Mouse (Mus musculus): Measurements from ENCODE around the gene 4931406C07Rik.
A peak's percentile ranks its signal among the peaks of the same experiment; 100 is the strongest.
"Not testable (repeated sequence)": the region's sequence is repeated elsewhere in the genome, so short reads cannot be mapped to it uniquely, and the experiment has no call there.

Gene 4931406C07Rik

DNA sequence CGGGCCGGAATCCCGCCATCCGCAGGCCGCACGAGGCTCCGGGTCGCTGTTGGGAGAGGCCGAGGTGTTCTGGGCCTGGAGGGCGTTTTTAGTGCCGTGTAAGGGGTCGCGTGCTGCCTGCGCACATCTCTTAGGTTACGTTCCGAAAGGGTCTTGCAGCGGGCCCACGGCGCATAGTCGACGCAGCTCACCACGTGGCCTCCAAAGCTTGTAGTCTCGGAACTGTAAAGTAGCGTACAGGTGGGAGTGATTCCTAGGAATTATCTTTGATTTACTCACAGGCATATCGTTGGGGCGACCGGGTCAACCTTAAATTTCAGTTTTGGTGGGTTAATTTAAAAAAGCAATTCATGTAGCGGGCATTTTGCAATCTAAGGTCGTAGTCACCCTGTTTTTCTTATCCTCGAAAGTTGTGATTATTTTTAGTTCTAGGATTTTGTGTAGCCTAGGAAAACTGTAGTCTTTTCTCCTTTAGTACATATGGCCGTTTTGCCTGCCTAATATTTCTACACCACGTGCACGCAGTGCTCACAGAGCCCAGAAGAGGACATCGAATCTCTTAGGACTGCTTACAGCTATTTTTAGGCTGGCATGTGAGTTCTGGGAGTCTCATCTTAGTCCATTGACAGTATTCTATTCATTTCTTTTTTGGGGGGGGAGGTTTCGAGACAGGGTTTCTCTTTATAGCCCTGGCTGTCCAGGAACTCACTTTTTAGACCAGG, at the start of gene 4931406C07Rik:
4931406C07Rik (minus strand) TSS at position 51 of the 722 bp plus-strand sequence.
- DNase-seq (ENCODE audit: low spot score): no peak

DNA sequence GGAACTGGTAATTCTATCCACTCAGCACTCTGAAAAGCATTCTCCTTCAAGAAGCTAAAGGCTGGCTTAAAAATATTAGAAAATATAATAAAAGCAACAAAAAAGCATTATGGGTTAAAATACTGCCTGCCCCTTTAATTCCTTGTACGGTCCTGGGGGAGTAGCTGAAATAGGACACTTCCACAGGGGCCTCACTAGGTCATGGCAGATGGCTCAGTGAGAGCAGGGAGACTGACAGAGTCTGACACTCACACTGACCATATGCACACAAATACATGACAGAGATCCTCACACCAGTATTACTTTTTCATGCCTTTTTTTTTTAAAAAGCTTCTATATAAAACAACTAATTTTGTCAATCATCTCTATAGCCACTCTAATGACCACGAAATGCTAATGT, 43.7 kb upstream of the 4931406C07Rik start:
- no peak for DNase-seq (ENCODE audit: low spot score)

DNA sequence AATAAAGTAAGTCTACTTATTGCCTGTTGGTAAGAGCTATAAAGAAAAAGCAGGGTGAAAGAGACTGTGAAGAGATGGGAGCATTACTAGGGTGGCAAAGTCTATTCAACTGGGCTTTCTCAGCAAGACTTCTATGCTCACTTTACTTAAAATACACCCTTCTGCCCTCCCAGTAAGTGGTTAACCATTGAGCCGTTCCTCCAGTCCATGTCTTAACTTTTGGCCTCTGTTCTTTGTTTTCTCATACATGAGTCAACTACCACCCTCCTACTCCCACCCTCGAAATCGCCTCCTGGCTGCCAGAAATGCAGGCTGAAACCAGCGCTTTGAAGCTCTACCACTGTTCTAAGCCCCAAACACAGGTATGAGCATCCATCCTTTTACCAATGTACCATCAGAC, 31.5 kb upstream of the 4931406C07Rik start:
- DNase-seq (ENCODE audit: low spot score): no peak

DNA sequence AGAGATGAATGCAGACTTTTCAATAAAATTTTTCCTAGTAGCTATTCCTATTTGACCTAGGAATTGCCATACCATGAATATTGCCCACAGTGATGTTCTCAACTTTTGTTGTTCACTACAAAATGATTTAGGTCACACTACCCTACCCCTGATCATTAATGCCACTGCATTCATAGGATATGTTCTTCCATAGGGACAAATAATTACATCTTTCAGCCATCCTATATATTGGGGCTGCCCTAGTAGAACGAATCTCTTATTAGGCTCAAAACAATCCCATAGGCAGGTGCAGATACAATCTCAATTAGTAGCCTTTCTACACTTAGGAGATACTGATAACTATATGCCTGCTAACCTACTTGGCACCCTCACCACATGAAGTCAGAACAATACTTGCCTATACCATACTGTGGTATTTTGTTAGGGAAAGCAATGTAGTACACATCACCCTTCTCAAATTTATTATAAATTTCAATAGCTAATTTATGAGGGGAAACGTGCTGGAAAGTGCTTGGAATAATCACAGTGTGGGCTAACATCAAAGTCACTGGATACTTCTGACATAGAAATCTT, 12.0 kb upstream of the 4931406C07Rik start:
- no peak for DNase-seq (ENCODE audit: low spot score)

GRCm38 (mm10) chr9:15317223-15318169, 11.2 kb upstream of the 4931406C07Rik start:
- no peak for DNase-seq (ENCODE audit: low spot score)

DNA sequence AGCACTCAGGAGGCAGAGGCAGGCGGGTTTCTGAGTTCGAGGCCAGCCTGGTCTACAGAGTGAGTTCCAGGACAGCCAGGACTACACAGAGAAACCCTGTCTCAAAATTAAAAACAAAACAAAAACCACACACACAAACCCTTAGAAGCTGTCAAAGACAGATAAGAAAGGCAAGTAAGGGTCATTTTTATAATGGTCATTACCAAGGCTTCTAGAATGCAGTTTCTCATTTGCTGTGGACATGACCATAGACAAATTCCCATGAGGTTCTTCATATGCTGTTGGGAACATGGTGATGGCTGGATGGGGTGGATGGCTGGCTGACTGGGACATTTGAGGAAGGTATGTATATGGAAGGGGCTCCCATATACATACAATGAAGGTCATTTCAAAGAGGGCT, 10.0 kb upstream of the 4931406C07Rik start:
- not testable (repeated sequence) for DNase-seq (ENCODE audit: low spot score)

- DNase-seq (ENCODE audit: low spot score): no peak
Observed at GRCm38 (mm10) chr9:15314619-15315018, 8.4 kb upstream of the 4931406C07Rik start.

- no peak for DNase-seq (ENCODE audit: low spot score)
Observed at GRCm38 (mm10) chr9:15313633-15314032, 7.4 kb upstream of the 4931406C07Rik start.

DNA sequence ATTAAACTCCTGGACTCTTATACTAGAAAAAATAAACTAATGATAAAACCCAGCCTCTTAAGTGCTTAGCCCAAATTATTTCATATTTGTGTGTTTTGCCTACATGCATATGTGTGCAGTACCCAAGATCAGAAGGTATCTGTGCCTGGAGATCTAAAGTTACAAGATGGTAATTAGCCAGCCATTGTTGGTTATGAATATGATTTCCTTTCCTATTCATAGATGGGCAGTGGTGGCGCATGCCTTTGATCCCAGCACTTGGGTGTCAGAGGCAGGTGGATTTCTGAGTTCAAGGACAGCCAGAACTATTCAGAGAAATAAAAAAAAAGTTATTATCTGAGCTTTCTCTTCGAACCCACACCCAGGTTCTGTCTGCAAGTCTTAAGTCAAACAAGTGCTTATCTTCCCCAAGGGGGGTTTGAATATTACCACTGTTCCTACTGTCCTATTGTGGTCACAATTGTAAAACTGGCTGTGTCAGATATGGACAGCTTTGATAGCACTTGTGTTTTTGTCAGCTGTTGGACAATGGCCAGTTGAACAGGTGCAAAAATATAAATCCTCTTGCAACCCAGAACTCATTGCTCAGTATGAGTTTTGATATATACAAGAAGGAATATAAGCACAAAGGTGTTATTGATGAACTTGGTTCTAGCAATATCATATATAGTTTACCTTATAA, 5.9 kb upstream of the 4931406C07Rik start:
- DNase-seq (ENCODE audit: low spot score): no peak

- no peak for DNase-seq (ENCODE audit: low spot score)
Observed at GRCm38 (mm10) chr9:15310179-15310578, 3.9 kb upstream of the 4931406C07Rik start.

- DNase-seq (ENCODE audit: low spot score): no peak
Observed at GRCm38 (mm10) chr9:15309425-15309824, 3.2 kb upstream of the 4931406C07Rik start.

- DNase-seq (ENCODE audit: low spot score): no peak
Observed at GRCm38 (mm10) chr9:15308254-15308653, 2.0 kb upstream of the 4931406C07Rik start.

DNA sequence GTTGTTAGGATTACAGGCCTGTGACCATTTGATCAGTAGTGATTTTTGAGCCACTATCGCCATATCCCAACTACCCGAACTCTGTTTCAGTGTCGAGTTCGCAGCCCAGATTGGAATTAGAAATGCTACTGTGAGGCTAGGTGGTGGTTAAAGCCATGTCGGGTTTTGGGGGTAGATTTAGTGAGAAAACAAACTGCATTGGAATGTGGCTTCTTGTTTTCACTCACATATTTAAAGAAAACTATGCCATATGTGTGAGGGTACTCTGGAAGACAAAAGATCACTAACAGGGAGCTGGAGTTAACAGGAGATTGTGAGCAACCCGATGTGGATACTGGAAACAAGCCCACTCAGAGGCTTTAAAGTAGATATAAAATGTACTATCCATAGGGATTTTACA, 1.0 kb upstream of the 4931406C07Rik start:
- DNase-seq (ENCODE audit: low spot score): no peak

DNA sequence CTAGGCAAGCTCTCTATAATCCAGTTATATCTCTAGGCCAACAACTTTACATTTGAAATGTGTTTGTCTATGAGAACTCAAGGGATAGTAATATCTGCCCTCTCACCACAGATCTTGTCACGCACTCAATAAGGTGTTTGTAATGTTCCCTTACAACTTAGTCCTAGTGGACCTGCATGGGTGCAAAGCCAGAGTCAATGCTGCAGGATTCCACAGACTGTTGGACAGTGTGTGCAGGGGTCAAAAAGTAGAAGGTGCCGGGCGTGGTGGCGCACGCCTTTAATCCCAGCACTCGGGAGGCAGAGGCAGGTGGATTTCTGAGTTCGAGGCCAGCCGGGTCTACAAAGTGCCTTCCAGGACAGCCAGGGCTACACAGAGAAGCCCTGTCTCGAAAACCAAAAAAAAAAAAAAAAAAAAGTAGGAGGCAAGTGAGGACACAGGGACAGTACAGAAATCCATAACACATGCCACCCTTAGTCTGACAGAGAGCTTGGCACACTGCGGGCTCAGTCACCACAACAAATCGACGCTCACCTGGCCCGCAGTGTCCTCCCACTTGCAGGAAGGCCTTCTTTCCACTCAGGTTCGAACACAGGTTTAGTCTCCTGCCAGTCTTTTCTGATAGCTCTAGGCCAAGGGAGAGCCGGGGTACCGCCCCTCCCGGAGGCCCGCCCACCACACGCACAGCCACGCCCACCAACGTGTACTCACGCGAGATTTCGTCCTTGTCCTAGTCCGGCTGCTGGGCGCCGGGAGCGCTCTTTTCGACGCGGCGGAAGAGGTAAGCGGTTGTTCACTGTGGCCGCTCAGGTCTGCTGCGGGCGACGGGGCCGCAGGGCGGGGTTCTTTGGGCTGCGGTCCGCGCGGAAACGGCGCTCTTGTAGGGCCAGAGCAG, 498 bp downstream of the 4931406C07Rik start, which contains the start of gene Taf1d:
Taf1d (plus strand) TSS at position 712 of the 895 bp plus-strand sequence.
- DNase-seq (ENCODE audit: low spot score): peak; percentile 99

DNA sequence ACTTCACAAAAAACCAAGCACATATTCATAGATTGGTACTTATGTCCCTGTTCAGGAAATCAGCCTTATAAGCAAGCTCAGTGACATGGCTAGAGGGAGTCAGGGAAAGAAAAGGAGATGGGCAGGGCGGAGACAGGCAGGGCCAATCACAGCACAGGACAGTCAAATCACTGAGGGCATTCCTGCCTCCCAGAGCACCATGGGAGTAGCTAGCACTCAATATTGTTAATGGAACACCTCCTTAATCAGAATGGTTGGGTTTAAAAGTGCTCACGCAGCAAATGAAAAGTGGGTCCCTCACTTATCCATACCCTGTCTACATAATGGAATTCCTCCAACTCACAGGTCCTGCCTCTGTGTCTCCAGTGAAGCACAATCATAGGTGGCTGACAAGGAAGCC, 3.4 kb downstream of the 4931406C07Rik start:
- DNase-seq (ENCODE audit: low spot score): no peak

DNA sequence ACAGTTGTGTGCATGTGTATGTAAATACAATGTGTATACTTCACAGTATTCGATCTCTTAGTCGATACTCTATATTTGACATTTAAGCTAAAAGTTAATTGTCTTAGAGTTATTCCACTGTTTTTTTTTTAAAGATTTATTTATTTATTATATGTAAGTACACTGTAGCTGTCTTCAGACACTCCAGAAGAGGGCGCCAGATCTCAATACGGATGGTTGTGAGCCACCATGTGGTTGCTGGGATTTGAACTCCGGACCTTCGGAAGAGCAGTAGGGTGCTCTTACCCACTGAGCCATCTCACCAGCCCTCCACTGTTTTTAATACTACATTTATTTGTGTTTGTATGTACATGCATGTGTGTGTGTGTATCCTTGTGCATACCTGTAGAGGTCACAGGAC, 4.2 kb downstream of the 4931406C07Rik start:
- not testable (repeated sequence) for DNase-seq (ENCODE audit: low spot score)

GRCm38 (mm10) chr9:15301399-15301798, 4.8 kb downstream of the 4931406C07Rik start:
- peak; percentile 38 for DNase-seq (ENCODE audit: low spot score)

DNA sequence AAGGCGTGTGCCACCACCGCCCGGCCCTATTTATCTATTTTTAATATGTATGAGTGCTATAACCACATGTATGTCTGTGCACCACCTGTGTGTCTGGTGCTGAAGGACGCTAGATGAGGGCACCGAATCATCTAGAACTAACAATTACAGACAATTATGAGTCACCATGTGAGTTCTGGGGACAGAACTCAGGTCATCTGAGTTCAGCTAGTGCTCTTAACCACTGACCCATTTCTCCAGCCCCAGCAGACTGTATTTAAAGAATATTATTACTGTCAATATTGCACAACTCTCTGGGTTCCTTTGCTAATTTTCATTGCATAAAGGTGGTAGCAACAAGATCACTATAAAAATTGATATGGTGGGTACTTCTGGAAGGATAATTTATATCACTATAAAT, 6.2 kb downstream of the 4931406C07Rik start:
- no peak for DNase-seq (ENCODE audit: low spot score)

DNA sequence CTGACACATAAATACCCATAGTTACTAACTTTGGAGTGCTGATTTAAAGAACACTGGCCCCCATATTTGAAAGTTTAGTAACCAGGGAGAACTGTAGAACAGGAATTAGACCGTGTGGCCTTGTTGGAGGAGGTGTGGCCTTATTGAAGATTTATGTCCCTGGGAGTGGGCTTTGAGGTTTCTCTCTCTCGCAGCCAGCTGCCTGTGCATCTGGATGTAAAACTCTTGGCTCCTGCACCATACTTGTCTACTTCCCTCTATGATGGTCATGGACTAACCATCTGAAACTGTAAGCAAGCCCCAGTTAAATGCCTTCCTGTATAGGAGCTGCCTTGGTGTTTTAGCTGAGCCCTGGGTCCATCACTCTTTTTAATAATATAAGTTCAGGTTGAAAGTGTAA, 7.8 kb downstream of the 4931406C07Rik start:
- DNase-seq (ENCODE audit: low spot score): no peak

- no peak for DNase-seq (ENCODE audit: low spot score)
Observed at GRCm38 (mm10) chr9:15297112-15297511, 9.1 kb downstream of the 4931406C07Rik start.

DNA sequence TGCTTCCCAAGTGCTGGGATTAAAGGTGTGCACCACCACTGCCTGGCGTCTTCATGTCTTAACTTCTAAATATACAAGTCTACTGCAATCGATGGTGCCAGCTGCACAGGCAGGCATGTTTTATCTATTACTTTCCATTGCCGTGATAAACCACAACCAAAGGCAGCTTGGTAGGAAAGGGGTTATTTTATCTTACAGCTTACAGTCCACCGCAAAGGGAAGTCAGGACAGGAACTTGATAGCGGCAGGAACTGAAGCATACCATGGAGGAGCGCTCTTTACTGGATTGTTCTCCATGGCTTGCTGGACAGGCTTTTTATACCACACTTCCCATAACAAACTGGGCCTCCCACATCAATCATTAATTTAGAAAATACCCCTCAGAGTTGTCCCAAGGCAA, 17.0 kb downstream of the 4931406C07Rik start:
- no peak for DNase-seq (ENCODE audit: low spot score)

Data from ovary, postnatal 36 days (tissue).